Mouse (Mus musculus) CH12.LX (cell line): ENCODE measurements around the gene Cabcoco1. TPM values are rescaled to one million over a fixed set of nuclear protein-coding genes. Genes with fewer than 3 reads are reported as not detected.

ENCODE experiments used
- DNase-seq: peaks from one replicate; pipeline ENCODE4 v3.0.0-alpha.2; 2013; ENCODE audit errors: extremely low read depth
- H3K27ac ChIP-seq: 2 replicates; pipeline ENCODE4 v1.5.1; 2012; ENCODE audit warnings: low read depth, mild to moderate bottlenecking, control low read depth, moderate library complexity; ENCODE audit not compliant: insufficient read depth
- H3K27me3 ChIP-seq: replicated peaks from 2 replicates; pipeline ENCODE3; 2012; ENCODE audit warnings: inconsistent platforms
- H3K36me3 ChIP-seq, 2 experiments: replicated peaks in 1 of 2; 2 replicates each; pipeline versions ENCODE3 to v1.6.1; 2012; ENCODE audit warnings: inconsistent platforms in 1 of 2, low read length in 1 of 2, mild to moderate bottlenecking in 1 of 2, mixed read lengths in 1 of 2, moderate library complexity in 1 of 2; ENCODE audit not compliant: control insufficient read depth in 1 of 2, insufficient read depth in 1 of 2
- H3K4me1 ChIP-seq, 2 experiments: 2 replicates each; pipeline ENCODE4 v1.6.1; 2012; ENCODE audit warnings: inconsistent platforms in 1 of 2, moderate library complexity in 1 of 2; ENCODE audit not compliant: insufficient read depth in 2 of 2, control insufficient read depth in 1 of 2
- H3K4me2 ChIP-seq: 2 replicates; pipeline ENCODE4 v1.6.1; 2012; ENCODE audit warnings: low read depth, mild to moderate bottlenecking, control low read depth; ENCODE audit not compliant: poor library complexity, insufficient read depth, severe bottlenecking
- H3K4me3 ChIP-seq, 3 experiments: fragments of 150-350 bp in 1 of 3; sonication (generic) in 1 of 3; replicated peaks in 1 of 3; 2 replicates each; pipeline versions ENCODE3 to v1.5.1; 2011 to 2012; ENCODE audit warnings: low read depth in 2 of 3, low read length in 2 of 3, mild to moderate bottlenecking in 2 of 3, moderate library complexity in 2 of 3, control low read depth in 1 of 3, improper control_type of control experiment in 1 of 3, inconsistent platforms in 1 of 3, mixed read lengths in 1 of 3; ENCODE audit not compliant: poor library complexity in 1 of 3
- H3K79me2 ChIP-seq: replicated peaks from 2 replicates; pipeline ENCODE4 v1.6.1; 2012; ENCODE audit warnings: mild to moderate bottlenecking, moderate library complexity; ENCODE audit not compliant: control insufficient read depth, poor library complexity, insufficient read depth, severe bottlenecking; ENCODE audit errors: extremely low read depth
- H3K9ac ChIP-seq: 2 replicates; pipeline ENCODE4 v1.6.1; 2012; ENCODE audit warnings: low read depth, mild to moderate bottlenecking, control low read depth, moderate library complexity; ENCODE audit not compliant: insufficient read depth
- H3K9me3 ChIP-seq: replicated peaks from 2 replicates; pipeline ENCODE3; 2012; ENCODE audit warnings: low read length, inconsistent platforms, mixed read lengths
- BHLHE40 ChIP-seq: IDR thresholded peaks from 2 replicates; pipeline ENCODE4 v1.6.1; 2011; ENCODE audit warnings: mild to moderate bottlenecking, low read depth, low read length, improper control_type of control experiment
- CHD1 ChIP-seq: IDR thresholded peaks from 2 replicates; pipeline ENCODE4 v1.6.1; 2012; ENCODE audit warnings: low read depth, low read length, improper control_type of control experiment, inconsistent platforms
- CHD2 ChIP-seq: IDR thresholded peaks from 2 replicates; pipeline ENCODE4 v1.6.1; 2011; ENCODE audit warnings: low read length, improper control_type of control experiment
- CTCF ChIP-seq, 2 experiments: IDR thresholded peaks in 1 of 2; conservative IDR thresholded peaks in 1 of 2; 2 replicates each; pipeline ENCODE4 v1.5.1; 2011 to 2012; ENCODE audit warnings: low read depth in 2 of 2, low read length in 2 of 2, improper control_type of control experiment in 1 of 2, inconsistent platforms in 1 of 2, mild to moderate bottlenecking in 1 of 2, moderate library complexity in 1 of 2
- E2F4 ChIP-seq: IDR thresholded peaks from 2 replicates; pipeline ENCODE4 v1.6.1; 2011; ENCODE audit warnings: low read depth, low read length, improper control_type of control experiment; ENCODE audit not compliant: insufficient replicate concordance
- EP300 ChIP-seq: IDR thresholded peaks from 2 replicates; pipeline ENCODE4 v1.6.1; 2011; ENCODE audit warnings: low read length, improper control_type of control experiment
- IRF4 ChIP-seq: IDR thresholded peaks from 2 replicates; pipeline ENCODE4 v1.6.1; 2014; ENCODE audit warnings: low read depth, mild to moderate bottlenecking, inconsistent platforms, low read length, improper control_type of control experiment
- JUN ChIP-seq: IDR thresholded peaks from 2 replicates; pipeline ENCODE4 v1.6.1; 2011; ENCODE audit warnings: low read depth, mild to moderate bottlenecking, low read length, improper control_type of control experiment, moderate library complexity; ENCODE audit not compliant: insufficient read depth
- JUND ChIP-seq: conservative IDR thresholded peaks from 2 replicates; pipeline ENCODE4 v1.6.1; 2011; ENCODE audit warnings: low read depth, low read length, improper control_type of control experiment
- KAT2A ChIP-seq: IDR thresholded peaks from 2 replicates; pipeline ENCODE4 v1.6.1; 2012; ENCODE audit warnings: low read length, improper control_type of control experiment, inconsistent platforms; ENCODE audit not compliant: insufficient replicate concordance
- MAFK ChIP-seq: IDR thresholded peaks from 2 replicates; pipeline ENCODE4 v1.6.1; 2011; ENCODE audit warnings: low read length, improper control_type of control experiment; ENCODE audit not compliant: insufficient replicate concordance
- MAX ChIP-seq: IDR thresholded peaks from 2 replicates; pipeline ENCODE4 v1.6.1; 2011; ENCODE audit warnings: low read length, improper control_type of control experiment
- MXI1 ChIP-seq: IDR thresholded peaks from 2 replicates; pipeline ENCODE4 v1.6.1; 2011; ENCODE audit warnings: mild to moderate bottlenecking, low read depth, low read length, improper control_type of control experiment
- NRF1 ChIP-seq: IDR thresholded peaks from 2 replicates; pipeline ENCODE4 v1.6.1; 2014; ENCODE audit warnings: low read depth, mild to moderate bottlenecking, inconsistent platforms, low read length, improper control_type of control experiment, moderate library complexity
- PAX5 ChIP-seq: IDR thresholded peaks from 2 replicates; pipeline ENCODE4 v1.6.1; 2012; ENCODE audit warnings: low read length, inconsistent platforms, mixed read lengths
- POLR2A ChIP-seq: IDR thresholded peaks from 2 replicates; pipeline ENCODE4 v1.6.1; 2011; ENCODE audit warnings: low read depth, mild to moderate bottlenecking, improper control_type of control experiment, low read length
- POLR2AphosphoS2 ChIP-seq: IDR thresholded peaks from 2 replicates; pipeline ENCODE4 v1.6.1; 2011; ENCODE audit warnings: low read depth, low read length, improper control_type of control experiment
- SIN3A ChIP-seq: IDR thresholded peaks from 2 replicates; pipeline ENCODE4 v1.6.1; 2012; ENCODE audit warnings: low read length, improper control_type of control experiment, inconsistent platforms
- SMC3 ChIP-seq: IDR thresholded peaks from 2 replicates; pipeline ENCODE4 v1.6.1; 2011; ENCODE audit warnings: low read depth, low read length, improper control_type of control experiment
- TBP ChIP-seq: conservative IDR thresholded peaks from 2 replicates; pipeline ENCODE4 v1.6.1; 2011; ENCODE audit warnings: low read depth, low read length, improper control_type of control experiment
- TCF12 ChIP-seq: IDR thresholded peaks from 2 replicates; pipeline ENCODE4 v1.6.1; 2014; ENCODE audit warnings: low read depth, mild to moderate bottlenecking, inconsistent platforms, low read length, improper control_type of control experiment
- UBTF ChIP-seq: IDR thresholded peaks from 2 replicates; pipeline ENCODE4 v1.6.1; 2012; ENCODE audit warnings: low read depth, mild to moderate bottlenecking, inconsistent platforms, low read length, improper control_type of control experiment, moderate library complexity
- USF1 ChIP-seq: IDR thresholded peaks from 2 replicates; pipeline ENCODE4 v1.6.1; 2014; ENCODE audit warnings: low read depth, mild to moderate bottlenecking, inconsistent platforms, low read length, improper control_type of control experiment
- ZMIZ1 ChIP-seq: IDR thresholded peaks from 2 replicates; pipeline ENCODE4 v1.6.1; 2012; ENCODE audit warnings: low read depth, mild to moderate bottlenecking, inconsistent platforms, low read length, improper control_type of control experiment
- ZNF384 ChIP-seq: IDR thresholded peaks from 2 replicates; pipeline ENCODE4 v1.6.1; 2012; ENCODE audit warnings: low read depth, low read length, improper control_type of control experiment, inconsistent platforms
- dilution Hi-C: fragments of 300-500 bp; cut with MboI; formaldehyde crosslinking; loops from 2 replicates; pipeline ENCODE4 v1.14.3; 2020; ENCODE audit warnings: low sequenced_read_pairs; ENCODE audit not compliant: extremely low pct_unique_long_range_greater_than_20kb, extremely low pct_ligation_motif_present
- in situ Hi-C: fragments of 300-500 bp; cut with MboI; formaldehyde crosslinking; loops from 3 replicates; pipeline ENCODE4 v1.14.3; 2019; ENCODE audit warnings: low sequenced_read_pairs, low pct_ligation_motif_present, low pct_unique_long_range_greater_than_20kb, mixed read lengths
- polyA plus RNA-seq: library from polyadenylated mRNA; unstranded; fragments of >175 nt; gene quantifications from 2 replicates; pipeline ENCODE4 v1.2.1, GENCODE M21; 2012; ENCODE audit warnings: low read depth; ENCODE audit not compliant: insufficient read length
- total RNA-seq, 2 experiments: library from RNA; depleted of rRNA; stranded (reverse); fragments of 300-350 nt in 1 of 2; fragments of >200 nt in 1 of 2; gene quantifications; 2 replicates each; pipeline ENCODE4 v1.2.3; 2012 to 2014

Cabcoco1 gene
- total and polyA plus RNA-seq, 3 experiments: 0.72 to 2.4 (median 0.90) TPM

DNA sequence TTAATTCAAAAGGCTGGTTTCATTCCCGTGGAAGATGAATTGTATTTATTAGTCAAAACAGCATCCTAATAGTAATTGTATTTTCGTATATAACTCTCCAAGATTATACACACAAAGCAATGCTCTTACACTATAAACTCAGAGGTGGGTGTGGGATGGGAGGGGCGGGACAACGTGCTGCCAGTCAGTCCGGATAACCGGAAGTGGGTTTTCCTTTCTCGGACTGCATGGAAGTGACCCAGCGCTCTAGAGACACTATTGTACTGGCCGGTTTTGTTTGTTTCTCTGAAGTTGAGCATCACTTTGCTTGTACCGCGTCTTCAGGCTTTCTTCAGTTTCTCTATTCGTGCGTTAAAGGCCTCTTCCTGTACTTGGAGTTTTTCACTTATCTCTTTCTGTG, 110.8 kb downstream of the Cabcoco1 start:
- no peak overlapping the region for H3K4me3 ChIP-seq
- H3K27ac ChIP-seq: no peak overlapping the region
- no peak overlapping the region for H3K9ac ChIP-seq
- no peaks in the 10 kb centered on the region for H3K79me2 ChIP-seq
- dilution Hi-C loops: no loop called here
- TF ChIP-seq MAX (no peak), BHLHE40 (no peak), CHD1 (no peak), POLR2A (no peak), SIN3A (no peak), MAFK (no peak), ZNF384 (no peak), E2F4 (no peak), UBTF (no peak), JUN (no peak), IRF4 (no peak), SMC3 (no peak), POLR2AphosphoS2 (no peak), CTCF (conservative IDR thresholded peaks at IDR 0.05 in 1 of 2, IDR thresholded peaks at IDR 0.05 in 1 of 2; ENCODE audit: low read depth in 2 of 2, low read length in 2 of 2) (no peak), MXI1 (no peak), ZMIZ1 (no peak), JUND (no peak), EP300 (no peak), CHD2 (no peak)
- no peak overlapping the region for H3K4me2 ChIP-seq
- H3K4me1 ChIP-seq: peaks cover 3 to 9% of the 10 kb centered on the region in 2 experiments; a peak in 3 of 4 replicates
- in situ Hi-C loops: no loop called here
- H3K27me3 ChIP-seq: no peaks in the 10 kb centered on the region
- DNase-seq: no peak
- H3K9me3 ChIP-seq: no peaks in the 10 kb centered on the region
- H3K36me3 ChIP-seq: no peaks in the 10 kb centered on the region

DNA sequence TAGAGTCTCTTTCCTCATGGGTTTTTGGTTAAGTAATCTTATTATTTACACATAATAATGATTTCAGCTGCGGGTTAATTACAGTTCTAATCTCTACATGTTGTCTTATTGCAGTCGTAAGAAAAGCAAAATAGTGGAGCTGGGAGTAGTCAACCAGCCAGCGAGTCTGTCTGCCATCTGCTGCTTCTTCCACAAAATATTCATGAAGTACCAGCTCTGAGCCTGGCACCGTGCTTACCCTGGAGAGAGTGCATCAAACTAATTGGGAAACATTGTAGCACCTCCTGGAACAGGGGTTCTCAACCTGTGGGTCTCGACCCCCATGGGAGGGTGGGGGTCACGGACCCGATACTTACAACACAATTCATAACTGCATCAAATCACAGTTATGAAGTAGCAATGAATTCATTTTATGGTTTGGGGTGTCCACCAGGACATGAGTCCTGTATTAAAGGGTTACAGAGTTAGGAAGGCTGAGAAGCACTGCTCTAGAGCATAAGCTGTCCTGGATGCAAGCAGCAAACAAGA, 121.2 kb downstream of the Cabcoco1 start:
- H3K27ac ChIP-seq: no peak overlapping the region
- H3K79me2 ChIP-seq: no peaks in the 10 kb centered on the region; the same call in 1 of the 2 replicates
- H3K9ac ChIP-seq: no peak overlapping the region
- H3K36me3 ChIP-seq: no peaks in the 10 kb centered on the region
- H3K4me1 ChIP-seq: peaks cover 0 to 11% of the 10 kb centered on the region in 2 experiments; a peak in 1 of 4 replicates
- dilution Hi-C loops (no loop called here), in situ Hi-C loops (no loop called here)
- TF ChIP-seq CHD2: no peak
- TF ChIP-seq PAX5: no peak
- TF ChIP-seq USF1: no peak
- no peak for TF ChIP-seq NRF1
- TF ChIP-seq MAX: no peak
- no peak for TF ChIP-seq TCF12
- TF ChIP-seq CHD1: no peak
- no peak for TF ChIP-seq BHLHE40
- no peak for TF ChIP-seq IRF4
- TF ChIP-seq TBP: no peak
- TF ChIP-seq SMC3: no peak
- TF ChIP-seq KAT2A: no peak
- no peak for TF ChIP-seq SIN3A
- no peak for TF ChIP-seq ZMIZ1
- no peak for TF ChIP-seq ZNF384
- H3K27me3 ChIP-seq: no peaks in the 10 kb centered on the region
- no peak overlapping the region for H3K4me2 ChIP-seq
- DNase-seq: no peak
- no peak overlapping the region for H3K4me3 ChIP-seq
- no peaks in the 10 kb centered on the region for H3K9me3 ChIP-seq
